Mouse (Mus musculus): Measurements from ENCODE around the gene Tecpr1. TPM values are rescaled to one million over a fixed set of nuclear protein-coding genes. Genes with fewer than 3 reads are reported as not detected.

The Tecpr1 gene
- total and polyA plus RNA-seq, 3 experiments: 2.8 to 6.2 (median 6.0) TPM

- H3K9ac ChIP-seq (ENCODE audit: insufficient read depth, low read depth): no peak overlapping the region
- dilution Hi-C loops (cut with MboI; ENCODE audit: extremely low pct_ligation_motif_present, extremely low pct_unique_long_range_greater_than_20kb, low sequenced_read_pairs): no loop called here
- peaks cover 22 to 48% of the 10 kb centered on the region in 2 experiments for H3K4me1 ChIP-seq (ENCODE audit: control insufficient read depth in 1 of 2, insufficient read depth in 2 of 2)
- TF ChIP-seq MAX (IDR thresholded peaks at IDR 0.05; ENCODE audit: low read length): peak; percentile 42; the same call in 1 of the 2 replicates
- TF ChIP-seq MXI1 (IDR thresholded peaks at IDR 0.05; ENCODE audit: low read depth, low read length): peak; percentile 31; the same call in 1 of the 2 replicates
- peak; percentile 60 for TF ChIP-seq SIN3A (IDR thresholded peaks at IDR 0.05; ENCODE audit: low read length)
- peak; percentile 77 for TF ChIP-seq ETS1 (conservative IDR thresholded peaks at IDR 0.05; ENCODE audit: low read depth, low read length)
- TF ChIP-seq CTCF (conservative IDR thresholded peaks at IDR 0.05 in 1 of 2, IDR thresholded peaks at IDR 0.05 in 1 of 2; ENCODE audit: low read depth in 2 of 2, low read length in 2 of 2): no peak
- TF ChIP-seq HCFC1 (IDR thresholded peaks at IDR 0.05; ENCODE audit: low read depth, low read length): no peak
- no peak for TF ChIP-seq GABPA (IDR thresholded peaks at IDR 0.05; ENCODE audit: insufficient replicate concordance, low read depth, low read length)
- peak; percentile 92 for TF ChIP-seq BHLHE40 (IDR thresholded peaks at IDR 0.05; ENCODE audit: low read depth, low read length)
- no peak overlapping the region for H3K27ac ChIP-seq (ENCODE audit: insufficient read depth, low read depth)
- H3K4me2 ChIP-seq (ENCODE audit: insufficient read depth, low read depth, poor library complexity, severe bottlenecking): no peak overlapping the region
- H3K79me2 ChIP-seq (replicated peaks; ENCODE audit: control insufficient read depth, extremely low read depth, insufficient read depth, poor library complexity, severe bottlenecking): no peaks in the 10 kb centered on the region
- no peak overlapping the region for H3K4me3 ChIP-seq (replicated peaks in 1 of 3; ENCODE audit: low read depth in 2 of 3, low read length in 2 of 3, poor library complexity in 1 of 3)
- H3K9me3 ChIP-seq (replicated peaks; ENCODE audit: low read length): no peaks in the 10 kb centered on the region
- H3K36me3 ChIP-seq (replicated peaks in 1 of 2; ENCODE audit: control insufficient read depth in 1 of 2, insufficient read depth in 1 of 2, low read length in 1 of 2): peaks cover 0 to 48% of the 10 kb centered on the region in 2 experiments
- in situ Hi-C loops (cut with MboI; ENCODE audit: low pct_ligation_motif_present, low pct_unique_long_range_greater_than_20kb, low sequenced_read_pairs): no loop called here
- DNase-seq (ENCODE audit: extremely low read depth): peak; percentile 57
- no peaks in the 10 kb centered on the region for H3K27me3 ChIP-seq (replicated peaks)
These were observed 29.0 kb downstream of the Tecpr1 start for GRCm38 (mm10) chr5:144194416-144194815.

GRCm38 (mm10) chr5:144192673-144193072 is 30.7 kb downstream of the Tecpr1 start:
- no peaks in the 10 kb centered on the region for H3K27me3 ChIP-seq (replicated peaks)
- in situ Hi-C loops (cut with MboI; ENCODE audit: low pct_ligation_motif_present, low pct_unique_long_range_greater_than_20kb, low sequenced_read_pairs): no loop called here
- peaks cover 0 to 42% of the 10 kb centered on the region in 2 experiments for H3K36me3 ChIP-seq (replicated peaks in 1 of 2; ENCODE audit: control insufficient read depth in 1 of 2, insufficient read depth in 1 of 2, low read length in 1 of 2)
- H3K4me1 ChIP-seq (ENCODE audit: control insufficient read depth in 1 of 2, insufficient read depth in 2 of 2): peaks cover 24 to 50% of the 10 kb centered on the region in 2 experiments
- H3K9ac ChIP-seq (ENCODE audit: insufficient read depth, low read depth): no peak overlapping the region
- H3K9me3 ChIP-seq (replicated peaks; ENCODE audit: low read length): no peaks in the 10 kb centered on the region
- DNase-seq (ENCODE audit: extremely low read depth): no peak
- TF ChIP-seq TCF12 (IDR thresholded peaks at IDR 0.05; ENCODE audit: low read depth, low read length) (no peak), E2F4 (IDR thresholded peaks at IDR 0.05; ENCODE audit: insufficient replicate concordance, low read depth, low read length) (no peak), UBTF (IDR thresholded peaks at IDR 0.05; ENCODE audit: low read depth, low read length) (no peak), MAFK (IDR thresholded peaks at IDR 0.05; ENCODE audit: insufficient replicate concordance, low read length) (no peak), RAD21 (IDR thresholded peaks at IDR 0.05; ENCODE audit: low read depth, low read length) (no peak)
- no peaks in the 10 kb centered on the region for H3K79me2 ChIP-seq (replicated peaks; ENCODE audit: control insufficient read depth, extremely low read depth, insufficient read depth, poor library complexity, severe bottlenecking)
- H3K4me2 ChIP-seq (ENCODE audit: insufficient read depth, low read depth, poor library complexity, severe bottlenecking): no peak overlapping the region
- dilution Hi-C loops (cut with MboI; ENCODE audit: extremely low pct_ligation_motif_present, extremely low pct_unique_long_range_greater_than_20kb, low sequenced_read_pairs): no loop called here
- no peak overlapping the region for H3K27ac ChIP-seq (ENCODE audit: insufficient read depth, low read depth)
- no peak overlapping the region for H3K4me3 ChIP-seq (replicated peaks in 1 of 3; ENCODE audit: low read depth in 2 of 3, low read length in 2 of 3, poor library complexity in 1 of 3)

- no peak overlapping the region for H3K27ac ChIP-seq (ENCODE audit: insufficient read depth, low read depth)
- no peaks in the 10 kb centered on the region for H3K27me3 ChIP-seq (replicated peaks)
- H3K4me1 ChIP-seq (ENCODE audit: control insufficient read depth in 1 of 2, insufficient read depth in 2 of 2): peaks cover 24 to 50% of the 10 kb centered on the region in 2 experiments
- H3K4me3 ChIP-seq (replicated peaks in 1 of 3; ENCODE audit: low read depth in 2 of 3, low read length in 2 of 3, poor library complexity in 1 of 3): peak overlapping the region; percentile 44 to 60 (median 50)
- in situ Hi-C loops (cut with MboI; ENCODE audit: low pct_ligation_motif_present, low pct_unique_long_range_greater_than_20kb, low sequenced_read_pairs) (no loop called here), dilution Hi-C loops (cut with MboI; ENCODE audit: extremely low pct_ligation_motif_present, extremely low pct_unique_long_range_greater_than_20kb, low sequenced_read_pairs) (no loop called here)
- H3K4me2 ChIP-seq (ENCODE audit: insufficient read depth, low read depth, poor library complexity, severe bottlenecking): peak overlapping the region; percentile 83; the same call in 1 of the 2 replicates
- no peaks in the 10 kb centered on the region for H3K9me3 ChIP-seq (replicated peaks; ENCODE audit: low read length)
- H3K36me3 ChIP-seq (replicated peaks in 1 of 2; ENCODE audit: control insufficient read depth in 1 of 2, insufficient read depth in 1 of 2, low read length in 1 of 2): peaks cover under 1 to 47% of the 10 kb centered on the region in 2 experiments
- no peaks in the 10 kb centered on the region for H3K79me2 ChIP-seq (replicated peaks; ENCODE audit: control insufficient read depth, extremely low read depth, insufficient read depth, poor library complexity, severe bottlenecking)
- DNase-seq (ENCODE audit: extremely low read depth): no peak
- no peak overlapping the region for H3K9ac ChIP-seq (ENCODE audit: insufficient read depth, low read depth)
- TF ChIP-seq SMC3 (IDR thresholded peaks at IDR 0.05; ENCODE audit: low read depth, low read length): no peak
- no peak for TF ChIP-seq TCF12 (IDR thresholded peaks at IDR 0.05; ENCODE audit: low read depth, low read length)
- no peak for TF ChIP-seq SIN3A (IDR thresholded peaks at IDR 0.05; ENCODE audit: low read length)
- no peak for TF ChIP-seq JUN (IDR thresholded peaks at IDR 0.05; ENCODE audit: insufficient read depth, low read depth, low read length)
- TF ChIP-seq ELF1 (IDR thresholded peaks at IDR 0.05; ENCODE audit: low read depth, low read length): no peak
- no peak for TF ChIP-seq MXI1 (IDR thresholded peaks at IDR 0.05; ENCODE audit: low read depth, low read length)
- no peak for TF ChIP-seq ETS1 (conservative IDR thresholded peaks at IDR 0.05; ENCODE audit: low read depth, low read length)
- no peak for TF ChIP-seq BHLHE40 (IDR thresholded peaks at IDR 0.05; ENCODE audit: low read depth, low read length)
- no peak for TF ChIP-seq POLR2AphosphoS2 (IDR thresholded peaks at IDR 0.05; ENCODE audit: low read depth, low read length)
- no peak for TF ChIP-seq POLR2A (IDR thresholded peaks at IDR 0.05; ENCODE audit: low read depth, low read length)
- no peak for TF ChIP-seq E2F4 (IDR thresholded peaks at IDR 0.05; ENCODE audit: insufficient replicate concordance, low read depth, low read length)
- no peak for TF ChIP-seq CTCF (conservative IDR thresholded peaks at IDR 0.05 in 1 of 2, IDR thresholded peaks at IDR 0.05 in 1 of 2; ENCODE audit: low read depth in 2 of 2, low read length in 2 of 2)
- TF ChIP-seq IRF4 (IDR thresholded peaks at IDR 0.05; ENCODE audit: low read depth, low read length): no peak
- no peak for TF ChIP-seq JUND (conservative IDR thresholded peaks at IDR 0.05; ENCODE audit: low read depth, low read length)
- TF ChIP-seq CHD2 (IDR thresholded peaks at IDR 0.05; ENCODE audit: low read length): no peak
- no peak for TF ChIP-seq CHD1 (IDR thresholded peaks at IDR 0.05; ENCODE audit: low read depth, low read length)
- no peak for TF ChIP-seq HCFC1 (IDR thresholded peaks at IDR 0.05; ENCODE audit: low read depth, low read length)
- TF ChIP-seq UBTF (IDR thresholded peaks at IDR 0.05; ENCODE audit: low read depth, low read length): no peak
- no peak for TF ChIP-seq PAX5 (IDR thresholded peaks at IDR 0.05; ENCODE audit: low read length)
These were observed 32.4 kb downstream of the Tecpr1 start for GRCm38 (mm10) chr5:144191026-144191425.
